Mouse (Mus musculus): Measurements from ENCODE around the gene Nab1. TPM values are rescaled to one million over a fixed set of nuclear protein-coding genes. Genes with fewer than 3 reads are reported as not detected.
A peak's percentile ranks its signal among the peaks of the same experiment; 100 is the strongest.

Gene Nab1
- polyA plus RNA-seq, 1 experiment = 8.8 TPM

DNA sequence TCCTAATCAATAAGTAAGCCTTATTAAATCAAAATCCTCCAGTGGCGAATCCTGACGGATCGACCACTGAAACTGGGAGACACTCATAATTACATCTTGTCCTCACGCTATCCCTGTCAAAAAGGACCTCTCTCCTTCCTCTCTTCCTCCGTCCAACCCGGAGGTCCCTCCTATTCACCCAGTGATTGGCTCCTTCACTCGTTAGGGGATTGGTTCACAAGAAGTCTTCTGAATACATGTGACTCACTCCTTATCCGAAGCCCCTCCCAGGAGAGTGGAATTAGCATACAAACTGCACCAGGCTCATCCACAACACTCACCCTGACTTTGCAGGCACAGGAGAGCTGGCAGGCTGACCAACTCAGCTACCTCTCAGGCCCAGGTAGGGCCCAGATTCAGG lies 68.7 kb downstream of the Nab1 start:
- Histone ChIP-seq H3K4me3 (ENCODE audit: insufficient read depth, poor library complexity, severe bottlenecking) (no peak overlapping the region), H3K27me3 (ENCODE audit: control insufficient read depth, insufficient read depth, insufficient read length) (no peaks in the 10 kb centered on the region), H3K36me3 (ENCODE audit: control insufficient read depth, insufficient read depth) (no peaks in the 10 kb centered on the region), H3K79me3 (ENCODE audit: low read depth) (no peaks in the 10 kb centered on the region), H3K79me2 (ENCODE audit: control insufficient read depth, insufficient read depth) (no peaks in the 10 kb centered on the region), H3ac (ENCODE audit: control insufficient read depth, insufficient read length, low read depth) (no peak overlapping the region)
- TF ChIP-seq MYOG (IDR thresholded peaks at IDR 0.05; ENCODE audit: control insufficient read depth, extremely low read depth, insufficient read length) (no peak), MAX (IDR thresholded peaks at IDR 0.05) (no peak)

DNA sequence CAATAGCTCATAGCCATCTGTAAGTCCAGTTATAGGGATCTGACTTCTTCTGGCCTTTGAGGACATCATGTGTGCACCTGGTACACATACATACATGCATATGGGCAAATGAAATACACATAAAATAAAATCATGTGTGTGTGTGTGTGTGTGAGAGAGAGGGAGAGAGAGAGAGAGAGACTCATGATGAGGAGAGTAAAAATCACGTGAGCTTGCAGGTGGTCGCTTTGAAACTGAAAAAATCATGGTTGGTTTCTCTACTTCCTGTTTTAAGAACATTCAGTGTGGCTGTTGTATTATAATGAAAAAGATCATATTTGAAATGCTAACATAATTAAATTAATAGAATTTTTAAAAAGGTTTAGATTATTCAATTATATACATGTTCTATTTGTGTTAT lies 69.9 kb downstream of the Nab1 start:
- Histone ChIP-seq H3K27me3 (ENCODE audit: control insufficient read depth, insufficient read depth, insufficient read length) (no peaks in the 10 kb centered on the region), H3K4me3 (ENCODE audit: insufficient read depth, poor library complexity, severe bottlenecking) (no peak overlapping the region), H3K36me3 (ENCODE audit: control insufficient read depth, insufficient read depth) (no peaks in the 10 kb centered on the region), H3ac (ENCODE audit: control insufficient read depth, insufficient read length, low read depth) (no peak overlapping the region), H3K79me2 (ENCODE audit: control insufficient read depth, insufficient read depth) (no peaks in the 10 kb centered on the region), H3K79me3 (ENCODE audit: low read depth) (no peaks in the 10 kb centered on the region)
- TF ChIP-seq CTCF (IDR thresholded peaks at IDR 0.05; ENCODE audit: control insufficient read depth, insufficient read depth, insufficient read length) (no peak), CEBPB (IDR thresholded peaks at IDR 0.05; ENCODE audit: low read depth) (no peak), FOSL1 (IDR thresholded peaks at IDR 0.05; ENCODE audit: insufficient read depth, low read length, poor library complexity, severe bottlenecking) (no peak), MYOD1 (IDR thresholded peaks at IDR 0.05; ENCODE audit: control insufficient read depth, insufficient read length, low read depth) (no peak), MAX (IDR thresholded peaks at IDR 0.05) (no peak), MYOG (IDR thresholded peaks at IDR 0.05; ENCODE audit: control insufficient read depth, extremely low read depth, insufficient read length) (no peak), USF1 (IDR thresholded peaks at IDR 0.05; ENCODE audit: low read depth) (no peak)

DNA sequence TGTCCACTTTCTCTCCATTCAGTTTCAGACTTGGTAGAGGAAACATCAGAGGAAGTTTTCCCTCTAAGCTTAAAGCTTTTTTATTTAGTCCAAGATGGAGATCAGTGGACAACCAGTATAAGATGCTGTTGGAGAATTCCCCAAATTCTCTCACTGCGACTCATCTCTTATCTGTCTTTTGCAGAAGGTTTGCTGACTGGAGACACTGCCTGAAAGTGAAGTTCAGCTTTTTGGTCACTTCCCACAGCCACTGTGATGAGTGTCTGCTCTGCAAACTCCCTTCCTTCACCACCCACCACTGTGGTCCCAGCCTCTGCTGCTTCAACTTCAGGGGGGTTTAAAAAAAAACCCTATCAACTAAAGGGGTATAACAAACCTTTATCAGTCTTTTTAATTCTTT lies 70.4 kb downstream of the Nab1 start:
- Histone ChIP-seq H3K4me3 (ENCODE audit: insufficient read depth, poor library complexity, severe bottlenecking) (no peak overlapping the region), H3K79me3 (ENCODE audit: low read depth) (no peaks in the 10 kb centered on the region), H3K27me3 (ENCODE audit: control insufficient read depth, insufficient read depth, insufficient read length) (no peaks in the 10 kb centered on the region), H3K36me3 (ENCODE audit: control insufficient read depth, insufficient read depth) (no peaks in the 10 kb centered on the region), H3ac (ENCODE audit: control insufficient read depth, insufficient read length, low read depth) (no peak overlapping the region), H3K79me2 (ENCODE audit: control insufficient read depth, insufficient read depth) (no peaks in the 10 kb centered on the region)
- TF ChIP-seq CTCF (IDR thresholded peaks at IDR 0.05; ENCODE audit: control insufficient read depth, insufficient read depth, insufficient read length) = no peak
- TF ChIP-seq USF1 (IDR thresholded peaks at IDR 0.05; ENCODE audit: low read depth) = no peak
- no peak for TF ChIP-seq CEBPB (IDR thresholded peaks at IDR 0.05; ENCODE audit: low read depth)
- no peak for TF ChIP-seq MYOG (IDR thresholded peaks at IDR 0.05; ENCODE audit: control insufficient read depth, extremely low read depth, insufficient read length)
- TF ChIP-seq MAX (IDR thresholded peaks at IDR 0.05) = no peak
- no peak for TF ChIP-seq FOSL1 (IDR thresholded peaks at IDR 0.05; ENCODE audit: insufficient read depth, low read length, poor library complexity, severe bottlenecking)
- TF ChIP-seq MYOD1 (IDR thresholded peaks at IDR 0.05; ENCODE audit: control insufficient read depth, insufficient read length, low read depth) = no peak

DNA sequence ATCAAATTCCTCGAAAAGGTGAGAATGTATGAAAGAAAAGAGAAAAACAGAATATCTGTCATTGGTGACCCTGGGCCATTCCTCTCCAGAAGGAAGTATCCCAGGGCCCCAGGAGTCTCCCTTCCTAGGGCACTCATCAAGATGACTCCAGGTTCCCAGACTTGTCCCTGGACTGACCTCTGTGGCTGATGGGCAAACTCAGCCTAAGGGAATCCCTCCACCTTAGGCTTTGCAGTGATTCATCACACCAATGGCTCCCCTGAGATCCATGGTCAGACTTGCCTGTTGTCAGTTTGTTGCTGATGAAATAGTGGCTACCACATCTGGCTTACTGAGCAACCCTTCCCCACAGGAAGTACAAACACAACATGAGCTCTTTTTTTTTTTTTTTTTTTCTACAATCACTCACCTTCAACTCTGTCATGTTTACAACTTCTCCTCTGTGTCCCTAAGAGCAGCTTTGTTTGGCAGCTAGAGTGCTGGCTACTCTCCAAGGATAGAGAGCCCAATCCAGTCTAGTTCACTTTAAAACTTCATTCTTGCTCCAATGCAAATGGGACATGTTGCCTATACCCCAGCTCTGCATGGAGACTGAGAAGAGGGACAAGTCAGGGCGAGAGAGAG lies 72.5 kb downstream of the Nab1 start:
- no peak overlapping the region for H3K4me3 ChIP-seq (ENCODE audit: insufficient read depth, poor library complexity, severe bottlenecking)
- no peaks in the 10 kb centered on the region for H3K79me3 ChIP-seq (ENCODE audit: low read depth)
- no peak overlapping the region for H3ac ChIP-seq (ENCODE audit: control insufficient read depth, insufficient read length, low read depth)
- TF ChIP-seq MYOG (IDR thresholded peaks at IDR 0.05; ENCODE audit: control insufficient read depth, extremely low read depth, insufficient read length) (no peak), CEBPB (IDR thresholded peaks at IDR 0.05; ENCODE audit: low read depth) (peak; percentile 20)
- no peaks in the 10 kb centered on the region for H3K79me2 ChIP-seq (ENCODE audit: control insufficient read depth, insufficient read depth)
- no peaks in the 10 kb centered on the region for H3K36me3 ChIP-seq (ENCODE audit: control insufficient read depth, insufficient read depth)
- H3K27me3 ChIP-seq (ENCODE audit: control insufficient read depth, insufficient read depth, insufficient read length) = no peaks in the 10 kb centered on the region

DNA sequence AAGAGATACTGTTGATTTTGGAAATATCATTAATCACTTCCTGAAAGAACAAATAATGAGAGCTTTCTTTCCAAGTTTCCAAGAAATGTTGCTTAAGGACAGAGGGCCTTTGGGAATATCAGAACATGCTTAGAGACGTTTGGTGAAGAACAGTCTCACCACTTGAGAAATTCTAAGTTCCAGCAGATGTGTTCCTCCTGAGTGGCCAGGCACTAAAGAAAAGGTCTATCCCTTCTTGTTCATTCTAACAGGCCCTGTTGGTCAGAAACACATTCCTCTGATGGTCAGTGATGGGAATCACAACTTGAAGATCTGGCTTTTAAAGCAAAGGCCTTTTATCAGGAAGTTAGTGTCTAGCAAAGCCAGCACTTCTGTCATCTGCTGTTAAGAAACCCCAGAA lies 76.6 kb downstream of the Nab1 start:
- TF ChIP-seq CEBPB (IDR thresholded peaks at IDR 0.05; ENCODE audit: low read depth) (no peak), USF1 (IDR thresholded peaks at IDR 0.05; ENCODE audit: low read depth) (no peak), FOSL1 (IDR thresholded peaks at IDR 0.05; ENCODE audit: insufficient read depth, low read length, poor library complexity, severe bottlenecking) (no peak), MAX (IDR thresholded peaks at IDR 0.05) (no peak), MYOG (IDR thresholded peaks at IDR 0.05; ENCODE audit: control insufficient read depth, extremely low read depth, insufficient read length) (no peak), MYOD1 (IDR thresholded peaks at IDR 0.05; ENCODE audit: control insufficient read depth, insufficient read length, low read depth) (no peak), CTCF (IDR thresholded peaks at IDR 0.05; ENCODE audit: control insufficient read depth, insufficient read depth, insufficient read length) (no peak)
- Histone ChIP-seq H3K79me3 (ENCODE audit: low read depth) (no peaks in the 10 kb centered on the region), H3ac (ENCODE audit: control insufficient read depth, insufficient read length, low read depth) (no peak overlapping the region), H3K4me3 (ENCODE audit: insufficient read depth, poor library complexity, severe bottlenecking) (no peak overlapping the region), H3K36me3 (ENCODE audit: control insufficient read depth, insufficient read depth) (no peaks in the 10 kb centered on the region), H3K27me3 (ENCODE audit: control insufficient read depth, insufficient read depth, insufficient read length) (no peaks in the 10 kb centered on the region), H3K79me2 (ENCODE audit: control insufficient read depth, insufficient read depth) (no peaks in the 10 kb centered on the region)

DNA sequence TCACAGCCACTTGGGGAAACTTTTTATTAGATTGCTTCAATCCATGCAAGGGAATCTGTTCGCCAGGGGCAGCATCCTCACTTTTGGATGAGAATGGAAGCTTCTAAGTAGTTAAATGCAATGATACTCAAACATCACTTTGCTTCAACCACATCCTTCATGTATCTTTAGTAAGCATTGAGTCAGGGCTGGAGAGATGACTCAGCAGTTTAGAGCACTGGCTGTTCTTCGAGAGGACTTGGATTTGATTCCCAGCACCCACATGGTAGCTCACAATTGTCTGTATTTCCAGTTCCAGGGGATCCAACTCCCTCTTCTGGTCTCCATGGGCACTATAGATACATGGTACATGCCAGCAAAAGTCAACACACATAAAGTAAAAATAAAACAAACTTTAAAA lies 77.4 kb downstream of the Nab1 start:
- H3K79me3 ChIP-seq (ENCODE audit: low read depth) = no peaks in the 10 kb centered on the region
- no peaks in the 10 kb centered on the region for H3K79me2 ChIP-seq (ENCODE audit: control insufficient read depth, insufficient read depth)
- H3K27me3 ChIP-seq (ENCODE audit: control insufficient read depth, insufficient read depth, insufficient read length) = no peaks in the 10 kb centered on the region
- no peak overlapping the region for H3ac ChIP-seq (ENCODE audit: control insufficient read depth, insufficient read length, low read depth)
- TF ChIP-seq FOSL1 (IDR thresholded peaks at IDR 0.05; ENCODE audit: insufficient read depth, low read length, poor library complexity, severe bottlenecking) (no peak), MAX (IDR thresholded peaks at IDR 0.05) (no peak), MYOG (IDR thresholded peaks at IDR 0.05; ENCODE audit: control insufficient read depth, extremely low read depth, insufficient read length) (no peak), CTCF (IDR thresholded peaks at IDR 0.05; ENCODE audit: control insufficient read depth, insufficient read depth, insufficient read length) (no peak), CEBPB (IDR thresholded peaks at IDR 0.05; ENCODE audit: low read depth) (no peak)
- no peak overlapping the region for H3K4me3 ChIP-seq (ENCODE audit: insufficient read depth, poor library complexity, severe bottlenecking)
- H3K36me3 ChIP-seq (ENCODE audit: control insufficient read depth, insufficient read depth) = no peaks in the 10 kb centered on the region

Measured in C2C12 (cell line).